Mouse (Mus musculus) liver, embryonic 13.5 days (tissue): Measurements from ENCODE around the gene Foxp4. TPM values are rescaled to one million over a fixed set of nuclear protein-coding genes. Genes with fewer than 3 reads are reported as not detected.
A peak's percentile ranks its signal among the peaks of the same experiment; 100 is the strongest.

Source experiments
- ATAC-seq: fragments of 200-750 bp; cut with Nextera tagmentation; 2 replicates; pipeline ENCODE4 v1.8.0; 2017; ENCODE audit warnings: low read depth, mild to moderate bottlenecking, moderate number of reproducible peaks, moderate library complexity
- DNase-seq: peaks from one replicate; pipeline ENCODE4 v3.0.0; 2022
- H3K27ac ChIP-seq: fragments of 300-500 bp; sonication (generic); 2 replicates; pipeline ENCODE4 v1.5.1; 2015; ENCODE audit warnings: moderate library complexity, mild to moderate bottlenecking, inconsistent platforms
- H3K27me3 ChIP-seq: fragments of 300-500 bp; sonication (generic); 2 replicates; pipeline ENCODE4 v1.6.1; 2015; ENCODE audit warnings: mild to moderate bottlenecking, inconsistent platforms
- H3K36me3 ChIP-seq: fragments of 300-500 bp; sonication (generic); 2 replicates; pipeline ENCODE4 v1.6.1; 2015; ENCODE audit warnings: mild to moderate bottlenecking, inconsistent platforms
- H3K4me1 ChIP-seq: fragments of 300-500 bp; sonication (generic); replicated peaks from 2 replicates; pipeline ENCODE4 v1.6.1; 2015; ENCODE audit warnings: inconsistent platforms
- H3K4me2 ChIP-seq: fragments of 300-500 bp; sonication (generic); 2 replicates; pipeline ENCODE4 v1.6.1; 2015; ENCODE audit warnings: inconsistent platforms, mild to moderate bottlenecking, moderate library complexity
- H3K4me3 ChIP-seq: fragments of 300-500 bp; sonication (generic); replicated peaks from 2 replicates; pipeline ENCODE4 v1.5.1; 2015; ENCODE audit warnings: mild to moderate bottlenecking, inconsistent platforms
- H3K9ac ChIP-seq: fragments of 300-500 bp; sonication (generic); 2 replicates; pipeline ENCODE4 v1.6.1; 2015; ENCODE audit warnings: mild to moderate bottlenecking, inconsistent platforms
- H3K9me3 ChIP-seq: fragments of 300-500 bp; sonication (generic); replicated peaks from 2 replicates; pipeline ENCODE4 v1.6.1; 2016; ENCODE audit warnings: inconsistent platforms
- WGBS: fragments of 180-500 bp; shearing (Covaris S2); methylation state at CpG from one replicate; pipeline ENCODE4 v1.1.7; 2015; ENCODE audit not compliant: insufficient replicate concordance; 5-methylcytosine and 5-hydroxymethylcytosine counted together
- polyA plus RNA-seq: library from polyadenylated mRNA; unstranded; fragments of >200 nt; fragmentation: Nextera tagmentation; extraction: Ambion mirVana; gene quantifications from 2 replicates; pipeline ENCODE4 v1.2.1, GENCODE M21; 2015

Foxp4 gene
- polyA plus RNA-seq, 1 experiment from 2014 or later: 3.9 TPM

GRCm38 (mm10) chr17:47950831-47951230 is 26.4 kb upstream of the Foxp4 start:
- H3K4me1 ChIP-seq: peaks cover 20% of the 10 kb centered on the region
- WGBS: 78% methylated on average over 5 of the region's 5 CpGs
- no peak overlapping the region for H3K4me2 ChIP-seq
- H3K9me3 ChIP-seq: no peaks in the 10 kb centered on the region
- H3K4me3 ChIP-seq: no peak overlapping the region
- no peak for ATAC-seq
- H3K27me3 ChIP-seq: peaks cover 38% of the 10 kb centered on the region
- H3K36me3 ChIP-seq: no peaks in the 10 kb centered on the region
- DNase-seq: no peak
- H3K27ac ChIP-seq: no peak overlapping the region
- no peak overlapping the region for H3K9ac ChIP-seq

GRCm38 (mm10) chr17:47949441-47949840 is 25.0 kb upstream of the Foxp4 start:
- no peak for ATAC-seq
- H3K4me2 ChIP-seq: no peak overlapping the region
- H3K36me3 ChIP-seq: no peaks in the 10 kb centered on the region
- no peak for DNase-seq
- no peak overlapping the region for H3K9ac ChIP-seq
- H3K4me3 ChIP-seq: no peak overlapping the region
- H3K4me1 ChIP-seq: peaks cover 9% of the 10 kb centered on the region
- peaks cover 38% of the 10 kb centered on the region for H3K27me3 ChIP-seq
- 79% methylated on average over 12 of the region's 12 CpGs for WGBS
- no peak overlapping the region for H3K27ac ChIP-seq
- H3K9me3 ChIP-seq: no peaks in the 10 kb centered on the region

- 39% methylated on average over 5 of the region's 5 CpGs for WGBS
- Histone ChIP-seq H3K36me3 (no peaks in the 10 kb centered on the region), H3K27ac (no peak overlapping the region), H3K27me3 (peaks cover 36% of the 10 kb centered on the region), H3K4me3 (no peak overlapping the region), H3K9me3 (no peaks in the 10 kb centered on the region), H3K4me2 (no peak overlapping the region), H3K9ac (no peak overlapping the region), H3K4me1 (peaks cover 9% of the 10 kb centered on the region)
- ATAC-seq: no peak
- DNase-seq: no peak
Measured at GRCm38 (mm10) chr17:47948753-47949152, 24.3 kb upstream of the Foxp4 start.

- H3K27ac ChIP-seq: no peak overlapping the region
- no peak for ATAC-seq
Measured at GRCm38 (mm10) chr17:47946921-47947420, 22.5 kb upstream of the Foxp4 start.

GRCm38 (mm10) chr17:47946111-47946510 is 21.7 kb upstream of the Foxp4 start:
- H3K27ac ChIP-seq: no peak overlapping the region
- no peak for DNase-seq
- no peaks in the 10 kb centered on the region for H3K9me3 ChIP-seq
- ATAC-seq: no peak
- no peak overlapping the region for H3K4me2 ChIP-seq
- H3K27me3 ChIP-seq: peaks cover 14% of the 10 kb centered on the region
- WGBS: 60% methylated on average over 3 of the region's 3 CpGs
- H3K9ac ChIP-seq: no peak overlapping the region
- H3K4me1 ChIP-seq: peaks cover 22% of the 10 kb centered on the region
- H3K4me3 ChIP-seq: no peak overlapping the region
- no peaks in the 10 kb centered on the region for H3K36me3 ChIP-seq

More at GRCm38 (mm10) chr17:47946921-47947420, 22.5 kb upstream of the Foxp4 start:
- H3K4me1 ChIP-seq: peaks cover 18% of the 10 kb centered on the region
- no peaks in the 10 kb centered on the region for H3K36me3 ChIP-seq
- H3K9me3 ChIP-seq: no peaks in the 10 kb centered on the region
- no peak for DNase-seq
- H3K4me3 ChIP-seq: no peak overlapping the region
- H3K27me3 ChIP-seq: peaks cover 18% of the 10 kb centered on the region
- peak overlapping the region; percentile 21; the same call in 1 of the 2 replicates for H3K4me2 ChIP-seq
- WGBS: 18% methylated on average over 13 of the region's 14 CpGs
- H3K9ac ChIP-seq: no peak overlapping the region

GRCm38 (mm10) chr17:47943103-47943870 is 18.8 kb upstream of the Foxp4 start:
- Histone ChIP-seq H3K9me3 (no peaks in the 10 kb centered on the region), H3K27me3 (peaks cover 10% of the 10 kb centered on the region; the same call in 1 of the 2 replicates), H3K9ac (no peak overlapping the region), H3K4me1 (peaks cover 23% of the 10 kb centered on the region), H3K4me2 (no peak overlapping the region), H3K27ac (no peak overlapping the region), H3K4me3 (no peak overlapping the region), H3K36me3 (no peaks in the 10 kb centered on the region)
- ATAC-seq (no peak), DNase-seq (no peak)
- 32% methylated on average over 9 of the region's 9 CpGs for WGBS

GRCm38 (mm10) chr17:47942008-47942407 is 17.6 kb upstream of the Foxp4 start:
- Histone ChIP-seq H3K4me2 (no peak overlapping the region), H3K4me3 (no peak overlapping the region), H3K9ac (no peak overlapping the region), H3K4me1 (peaks cover 21% of the 10 kb centered on the region), H3K36me3 (no peaks in the 10 kb centered on the region), H3K27ac (no peak overlapping the region), H3K9me3 (no peaks in the 10 kb centered on the region), H3K27me3 (peaks cover 4% of the 10 kb centered on the region; the same call in 1 of the 2 replicates)
- DNase-seq (no peak), ATAC-seq (no peak)
- WGBS: 64% methylated on average over 4 of the region's 4 CpGs

- Histone ChIP-seq H3K36me3 (no peaks in the 10 kb centered on the region), H3K27me3 (no peaks in the 10 kb centered on the region), H3K4me2 (no peak overlapping the region), H3K4me1 (peaks cover 16% of the 10 kb centered on the region), H3K9me3 (no peaks in the 10 kb centered on the region), H3K27ac (no peak overlapping the region), H3K9ac (no peak overlapping the region), H3K4me3 (no peak overlapping the region)
- ATAC-seq (no peak), DNase-seq (no peak)
- WGBS: 61% methylated on average over 6 of the region's 6 CpGs
Measured at GRCm38 (mm10) chr17:47938839-47939238, 14.4 kb upstream of the Foxp4 start.

- H3K4me2 ChIP-seq: no peak overlapping the region
Measured at GRCm38 (mm10) chr17:47937926-47938600, 13.6 kb upstream of the Foxp4 start.

GRCm38 (mm10) chr17:47936591-47936990 is 12.1 kb upstream of the Foxp4 start:
- no peak overlapping the region for H3K4me3 ChIP-seq
- H3K4me2 ChIP-seq: no peak overlapping the region
- WGBS: 73% methylated on average over 4 of the region's 4 CpGs
- H3K36me3 ChIP-seq: no peaks in the 10 kb centered on the region
- DNase-seq: no peak
- H3K27ac ChIP-seq: no peak overlapping the region
- no peaks in the 10 kb centered on the region for H3K27me3 ChIP-seq
- no peak overlapping the region for H3K9ac ChIP-seq
- H3K4me1 ChIP-seq: 0 out of 2 replicates have a peak, but pooled peaks cover 9% of the 10 kb centered on the region
- no peak for ATAC-seq
- H3K9me3 ChIP-seq: no peaks in the 10 kb centered on the region

More at GRCm38 (mm10) chr17:47937926-47938600, 13.6 kb upstream of the Foxp4 start:
- peaks cover 10% of the 10 kb centered on the region for H3K4me1 ChIP-seq
- H3K4me3 ChIP-seq: no peak overlapping the region
- no peaks in the 10 kb centered on the region for H3K36me3 ChIP-seq
- H3K27ac ChIP-seq: no peak overlapping the region
- DNase-seq (no peak), ATAC-seq (no peak)
- WGBS: 53% methylated on average over 10 of the region's 10 CpGs
- no peaks in the 10 kb centered on the region for H3K9me3 ChIP-seq
- H3K9ac ChIP-seq: no peak overlapping the region
- no peaks in the 10 kb centered on the region for H3K27me3 ChIP-seq

- Histone ChIP-seq H3K4me1 (peaks cover 20% of the 10 kb centered on the region), H3K36me3 (no peaks in the 10 kb centered on the region), H3K4me2 (no peak overlapping the region), H3K9ac (no peak overlapping the region), H3K27me3 (peaks cover 2% of the 10 kb centered on the region), H3K4me3 (no peak overlapping the region), H3K27ac (no peak overlapping the region), H3K9me3 (no peaks in the 10 kb centered on the region)
- 63% methylated on average over 4 of the region's 4 CpGs for WGBS
- no peak for ATAC-seq
- DNase-seq: no peak
Measured at GRCm38 (mm10) chr17:47929431-47929830, 5.0 kb upstream of the Foxp4 start.
